Mouse (Mus musculus) bone marrow macrophage, adult 2 months (primary cell): ENCODE results near the gene Spata32. TPM values are rescaled to one million over a fixed set of nuclear protein-coding genes. Genes with fewer than 3 reads are reported as not detected.
"Not testable (repeated sequence)": the region's sequence is repeated elsewhere in the genome, so short reads cannot be mapped to it uniquely, and the experiment has no call there.

ENCODE experiments used
- H3K27ac ChIP-seq: 2 replicates; pipeline ENCODE4 v1.5.1; 2012; ENCODE audit warnings: low read depth, low read length; ENCODE audit not compliant: insufficient read depth
- H3K4me1 ChIP-seq: 2 replicates; pipeline ENCODE4 v1.6.1; 2012; ENCODE audit warnings: low read length; ENCODE audit not compliant: control insufficient read depth, insufficient read depth
- H3K4me3 ChIP-seq: 2 replicates; pipeline ENCODE4 v1.5.1; 2012; ENCODE audit warnings: mild to moderate bottlenecking, low read length, moderate library complexity; ENCODE audit not compliant: insufficient read depth
- CTCF ChIP-seq: IDR thresholded peaks from 2 replicates; pipeline ENCODE4 v1.5.1; 2012; ENCODE audit warnings: low read depth, mild to moderate bottlenecking, low read length, moderate library complexity
- POLR2A ChIP-seq: IDR thresholded peaks from 2 replicates; pipeline ENCODE4 v1.6.1; 2012; ENCODE audit warnings: mild to moderate bottlenecking, low read depth, low read length, borderline replicate concordance
- polyA plus RNA-seq: library from polyadenylated mRNA; stranded (reverse); fragments of >200 nt; gene quantifications from 2 replicates; pipeline ENCODE4 v1.2.4, GENCODE M21; 2012; ENCODE audit not compliant: missing spikeins, insufficient read depth, insufficient read length

Gene Spata32
- polyA plus RNA-seq, 1 experiment = not detected

GRCm38 (mm10) chr11:103231367-103231766, 13.1 kb upstream of the Spata32 start:
- H3K27ac ChIP-seq = no peak overlapping the region
- TF ChIP-seq CTCF (no peak), POLR2A (no peak)
- peaks cover 4% of the 10 kb centered on the region for H3K4me1 ChIP-seq

DNA sequence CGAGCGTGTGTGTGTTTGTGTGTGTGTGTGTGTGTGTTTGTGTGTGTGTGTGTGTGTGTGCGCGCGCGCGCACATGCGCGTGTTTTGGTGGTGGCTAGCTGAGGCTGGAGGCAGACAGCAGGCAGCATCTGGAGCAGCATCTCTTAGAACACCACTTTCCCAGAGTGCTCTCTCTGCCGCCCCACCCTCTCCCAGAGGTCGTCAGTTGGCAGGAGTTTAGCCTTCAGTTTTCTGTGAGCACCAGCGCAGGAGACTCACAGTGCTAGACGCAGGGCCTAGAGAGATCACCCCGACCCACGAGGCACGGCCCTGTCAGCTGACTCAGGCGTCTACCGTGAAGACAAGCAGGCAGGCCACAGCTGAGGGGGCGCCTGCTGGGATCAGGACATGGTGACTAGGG, 12.4 kb upstream of the Spata32 start:
- H3K27ac ChIP-seq = no peak overlapping the region

More at GRCm38 (mm10) chr11:103231367-103231766, 13.1 kb upstream of the Spata32 start:
- H3K4me3 ChIP-seq = no peak overlapping the region

GRCm38 (mm10) chr11:103229608-103230007, 11.4 kb upstream of the Spata32 start:
- TF ChIP-seq CTCF (no peak), POLR2A (no peak)
- no peak overlapping the region for H3K4me3 ChIP-seq
- H3K27ac ChIP-seq = no peak overlapping the region
- peaks cover 14% of the 10 kb centered on the region for H3K4me1 ChIP-seq

More for the DNA sequence above, 12.4 kb upstream of the Spata32 start:
- Histone ChIP-seq H3K4me1 (peaks cover 5% of the 10 kb centered on the region), H3K4me3 (no peak overlapping the region)
- TF ChIP-seq POLR2A (no peak), CTCF (no peak)

DNA sequence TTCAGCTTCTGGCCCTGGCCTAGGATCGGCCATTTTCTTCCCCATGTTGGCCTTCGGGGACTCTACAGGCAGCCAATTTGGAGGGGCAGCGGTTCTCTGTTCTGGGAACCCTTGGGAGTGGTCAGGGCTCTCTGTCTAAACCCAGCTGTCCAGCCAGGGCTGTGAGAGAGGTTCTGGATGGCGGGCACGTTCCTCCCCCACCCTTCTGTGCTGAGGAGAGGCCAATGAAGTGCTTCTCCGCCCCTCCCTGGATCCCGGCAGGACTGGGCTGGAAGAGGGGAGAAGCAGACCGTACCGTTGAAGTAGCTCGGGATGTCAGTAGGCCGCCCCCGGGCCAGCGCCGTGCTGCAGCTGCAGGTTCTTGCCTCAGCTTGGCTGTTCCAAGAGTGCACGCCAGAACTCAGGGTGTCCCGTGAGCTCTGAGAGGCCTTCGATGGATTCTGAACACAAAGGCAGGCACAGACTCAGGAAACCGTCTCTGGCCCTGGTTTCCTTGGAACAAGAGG, 5.8 kb upstream of the Spata32 start:
- Histone ChIP-seq H3K4me1 (peaks cover 36% of the 10 kb centered on the region), H3K27ac (peak overlapping the region; percentile 99), H3K4me3 (peak overlapping the region; percentile 22)
- no peak for TF ChIP-seq CTCF
- TF ChIP-seq POLR2A = no peak

DNA sequence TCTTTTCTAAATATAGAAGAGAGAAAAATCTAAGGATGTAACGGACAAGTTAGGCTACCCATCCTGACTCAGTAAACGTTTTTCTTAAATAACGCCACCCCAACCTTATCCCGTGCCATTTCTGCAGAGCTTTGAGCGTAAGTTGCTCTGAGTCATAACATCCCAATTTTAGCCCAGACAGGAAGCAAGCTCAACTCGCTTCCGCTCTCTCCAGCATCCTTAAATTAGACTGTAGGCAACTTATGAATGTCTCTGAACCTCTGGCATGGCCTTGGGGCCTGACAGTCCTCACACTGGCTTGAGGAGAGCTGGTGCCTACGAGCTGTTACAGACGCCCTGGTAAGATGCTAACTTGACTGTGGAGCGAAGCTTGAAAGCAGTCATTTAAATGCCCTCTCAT, 5.2 kb upstream of the Spata32 start:
- peak overlapping the region; percentile 99 for H3K27ac ChIP-seq
- TF ChIP-seq POLR2A = no peak
- TF ChIP-seq CTCF = no peak
- peak overlapping the region; percentile 22; the same call in 1 of the 2 replicates for H3K4me3 ChIP-seq
- peaks cover 38% of the 10 kb centered on the region for H3K4me1 ChIP-seq

- peak overlapping the region; percentile 94 for H3K27ac ChIP-seq
- H3K4me3 ChIP-seq = not testable (repeated sequence)
- peaks cover 41% of the 10 kb centered on the region for H3K4me1 ChIP-seq
Observed at GRCm38 (mm10) chr11:103222718-103223117, 4.5 kb upstream of the Spata32 start.

- no peak overlapping the region for H3K27ac ChIP-seq
- TF ChIP-seq POLR2A (no peak), CTCF (no peak)
- H3K4me3 ChIP-seq = no peak overlapping the region
Observed at GRCm38 (mm10) chr11:103221437-103221836, 3.2 kb upstream of the Spata32 start.

DNA sequence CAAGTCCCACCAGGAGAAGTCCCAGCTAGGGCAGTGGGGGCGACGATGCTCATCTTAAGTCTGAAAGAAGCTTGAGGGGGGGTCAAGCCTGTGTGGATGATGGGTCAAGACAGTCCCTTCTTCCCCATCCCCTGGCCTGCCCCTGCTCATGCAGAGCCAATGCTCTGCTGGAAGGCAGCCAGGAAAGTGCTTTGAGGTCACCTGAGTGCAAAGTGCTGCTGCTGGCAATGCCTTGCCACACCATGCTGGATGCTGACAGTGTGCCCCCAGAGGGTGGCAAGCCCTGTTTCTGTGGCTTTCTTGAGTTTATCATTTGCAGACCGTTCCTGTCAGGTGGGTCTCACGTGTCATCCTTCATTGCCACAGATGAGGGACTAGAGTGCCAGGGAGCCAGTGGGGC, 1.8 kb upstream of the Spata32 start:
- H3K27ac ChIP-seq = no peak overlapping the region

More at GRCm38 (mm10) chr11:103221437-103221836, 3.2 kb upstream of the Spata32 start:
- peaks cover 47% of the 10 kb centered on the region for H3K4me1 ChIP-seq

GRCm38 (mm10) chr11:103219259-103219658, 1.0 kb upstream of the Spata32 start:
- Histone ChIP-seq H3K4me3 (no peak overlapping the region), H3K27ac (no peak overlapping the region)
- TF ChIP-seq POLR2A (no peak), CTCF (no peak)

More for the DNA sequence above, 1.8 kb upstream of the Spata32 start:
- H3K4me3 ChIP-seq = no peak overlapping the region
- peaks cover 42% of the 10 kb centered on the region for H3K4me1 ChIP-seq
- TF ChIP-seq CTCF = no peak
- TF ChIP-seq POLR2A = no peak

GRCm38 (mm10) chr11:103218517-103218901, 277 bp upstream of the Spata32 start:
- peak overlapping the region; percentile 59 for H3K4me3 ChIP-seq
- TF ChIP-seq POLR2A = no peak
- no peak for TF ChIP-seq CTCF
- H3K27ac ChIP-seq = no peak overlapping the region
- H3K4me1 ChIP-seq = peaks cover 34% of the 10 kb centered on the region

More at GRCm38 (mm10) chr11:103219259-103219658, 1.0 kb upstream of the Spata32 start:
- H3K4me1 ChIP-seq = peaks cover 37% of the 10 kb centered on the region
